Mouse (Mus musculus) midbrain, postnatal 0 days (tissue): ENCODE results near the gene Utp4. TPM values are rescaled to one million over a fixed set of nuclear protein-coding genes. Genes with fewer than 3 reads are reported as not detected.
"Not testable (repeated sequence)": the region's sequence is repeated elsewhere in the genome, so short reads cannot be mapped to it uniquely, and the experiment has no call there.

Source experiments
- ATAC-seq: fragments of 200-750 bp; cut with Nextera tagmentation; 2 replicates; pipeline ENCODE4 v1.8.0; 2017; ENCODE audit warnings: moderate number of reproducible peaks, mild to moderate bottlenecking, moderate TSS enrichment, moderate library complexity; ENCODE audit not compliant: low FRiP score
- DNase-seq: peaks from one replicate; pipeline ENCODE4 v3.0.0-alpha.2; 2015; ENCODE audit warnings: low spot score
- H3K27ac ChIP-seq: fragments of 300-500 bp; sonication (generic); 2 replicates; pipeline ENCODE4 v1.5.1; 2014; ENCODE audit warnings: low read depth, mild to moderate bottlenecking, low read length, mixed read lengths
- H3K27me3 ChIP-seq: fragments of 300-500 bp; sonication (generic); 2 replicates; pipeline ENCODE4 v1.6.1; 2014; ENCODE audit warnings: low read length, control low read depth, mixed read lengths; ENCODE audit not compliant: insufficient read depth
- H3K36me3 ChIP-seq: fragments of 300-500 bp; sonication (generic); 2 replicates; pipeline ENCODE4 v1.6.1; 2014; ENCODE audit warnings: low read length, control low read depth, mixed read lengths; ENCODE audit not compliant: insufficient read depth
- H3K4me1 ChIP-seq: fragments of 300-500 bp; sonication (generic); 2 replicates; pipeline ENCODE4 v1.6.1; 2014; ENCODE audit warnings: mild to moderate bottlenecking, control low read depth, antibody characterized with exemption, low read length, mixed read lengths; ENCODE audit not compliant: insufficient read depth
- H3K4me2 ChIP-seq: fragments of 300-500 bp; sonication (generic); 2 replicates; pipeline ENCODE4 v1.6.1; 2014; ENCODE audit warnings: low read depth, mild to moderate bottlenecking, low read length, mixed read lengths; ENCODE audit not compliant: poor library complexity, severe bottlenecking
- H3K4me3 ChIP-seq: fragments of 300-500 bp; sonication (generic); 2 replicates; pipeline ENCODE4 v1.5.1; 2014; ENCODE audit warnings: low read depth, mild to moderate bottlenecking, low read length, moderate library complexity
- H3K9ac ChIP-seq: fragments of 300-500 bp; sonication (generic); replicated peaks from 2 replicates; pipeline ENCODE4 v1.6.1; 2014; ENCODE audit warnings: mild to moderate bottlenecking, low read length, moderate library complexity, mixed read lengths; ENCODE audit not compliant: poor library complexity, severe bottlenecking
- H3K9me3 ChIP-seq: fragments of 300-500 bp; sonication (generic); 2 replicates; pipeline ENCODE4 v1.6.1; 2016; ENCODE audit warnings: low read length, control low read depth
- CTCF ChIP-seq: IDR thresholded peaks from 2 replicates; pipeline ENCODE4 v1.5.1; 2016; ENCODE audit warnings: antibody characterized with exemption, mild to moderate bottlenecking
- WGBS: fragments of 180-500 bp; shearing (Covaris S2); extraction: QIAGEN DNeasy Blood & Tissue Kit; methylation state at CpG from one replicate; pipeline ENCODE4 v1.1.7; 2014; 5-methylcytosine and 5-hydroxymethylcytosine counted together
- polyA plus RNA-seq: library from polyadenylated mRNA; unstranded; fragments of >200 nt; fragmentation: Nextera tagmentation; extraction: Ambion mirVana; gene quantifications from 2 replicates; pipeline ENCODE4 v1.2.1, GENCODE M21; 2015
- total RNA-seq: library from RNA; depleted of rRNA; stranded (reverse); fragments of >200 nt; gene quantifications from 2 replicates; pipeline ENCODE4 v1.2.3, GENCODE M21; 2014

The Utp4 gene
- total and polyA plus RNA-seq, 2 experiments from 2014 or later: 23.7 to 28.0 TPM

DNA sequence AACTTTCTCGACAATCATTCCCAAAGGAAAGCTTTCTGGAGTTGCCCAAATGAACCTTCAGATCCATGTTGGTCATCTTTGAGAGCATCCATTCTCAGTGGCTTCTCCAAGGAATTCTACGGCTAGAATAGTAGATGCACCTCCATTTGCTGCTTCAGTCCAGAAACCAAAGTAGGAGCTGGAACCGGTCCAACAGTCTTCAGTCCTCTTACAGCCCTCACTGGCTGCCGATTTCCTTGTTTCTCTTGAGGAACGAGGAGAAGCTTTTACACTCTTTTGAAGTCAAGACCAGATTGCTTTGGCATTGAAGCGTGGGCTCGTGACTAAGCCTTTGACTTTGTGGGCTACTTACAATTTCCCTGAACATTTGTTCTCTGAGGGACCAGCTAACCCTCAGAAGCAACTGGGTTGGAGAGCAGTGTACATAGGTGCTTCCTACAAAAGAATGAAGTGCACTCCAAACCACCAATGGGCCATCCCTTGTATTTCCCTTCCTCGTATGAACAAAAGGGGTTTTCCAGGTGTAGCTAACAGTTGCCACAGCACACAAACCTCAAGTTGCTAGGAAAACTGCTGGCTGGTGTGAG lies 13.2 kb upstream of the Utp4 start:
- no peak for TF ChIP-seq CTCF
- H3K9ac ChIP-seq: no peak overlapping the region
- no peaks in the 10 kb centered on the region for H3K27me3 ChIP-seq
- H3K4me3 ChIP-seq: no peak overlapping the region
- 84% methylated on average over 8 of the region's 8 CpGs for WGBS
- DNase-seq (no peak), ATAC-seq (no peak)
- no peaks in the 10 kb centered on the region for H3K4me1 ChIP-seq
- H3K27ac ChIP-seq: no peak overlapping the region
- H3K4me2 ChIP-seq: no peak overlapping the region
- H3K9me3 ChIP-seq: no peaks in the 10 kb centered on the region
- peaks cover 40% of the 10 kb centered on the region for H3K36me3 ChIP-seq

GRCm38 (mm10) chr8:106884094-106884493 lies 9.3 kb upstream of the Utp4 start:
- 90% methylated on average over 11 of the region's 11 CpGs for WGBS

GRCm38 (mm10) chr8:106884826-106885400 lies 8.5 kb upstream of the Utp4 start:
- 97% methylated on average over 4 of the region's 4 CpGs for WGBS
- not testable (repeated sequence) for H3K9ac ChIP-seq, H3K9me3 ChIP-seq, DNase-seq, H3K27me3 ChIP-seq, ATAC-seq, H3K4me3 ChIP-seq, H3K4me1 ChIP-seq, H3K27ac ChIP-seq, H3K4me2 ChIP-seq
- H3K36me3 ChIP-seq: peaks cover 32% of the 10 kb centered on the region

More at GRCm38 (mm10) chr8:106884094-106884493, 9.3 kb upstream of the Utp4 start:
- not testable (repeated sequence) for H3K27ac ChIP-seq, H3K4me3 ChIP-seq, H3K4me1 ChIP-seq, H3K9me3 ChIP-seq, H3K4me2 ChIP-seq, DNase-seq, ATAC-seq, H3K9ac ChIP-seq, H3K27me3 ChIP-seq
- peaks cover 32% of the 10 kb centered on the region for H3K36me3 ChIP-seq

- no peaks in the 10 kb centered on the region; the same call in 1 of the 2 replicates for H3K4me1 ChIP-seq
- H3K9ac ChIP-seq: no peak overlapping the region
- no peaks in the 10 kb centered on the region for H3K9me3 ChIP-seq
- no peak overlapping the region for H3K27ac ChIP-seq
- no peak overlapping the region for H3K4me2 ChIP-seq
- H3K27me3 ChIP-seq: no peaks in the 10 kb centered on the region
- WGBS: 48% methylated on average over 5 of the region's 5 CpGs
- DNase-seq (peak; percentile 93), ATAC-seq (peak; percentile 75)
- H3K4me3 ChIP-seq: no peak overlapping the region
- peak; percentile 96 for TF ChIP-seq CTCF
- H3K36me3 ChIP-seq: peaks cover 22% of the 10 kb centered on the region; the same call in 1 of the 2 replicates
These were observed 5.9 kb upstream of the Utp4 start for GRCm38 (mm10) chr8:106887336-106888189.

DNA sequence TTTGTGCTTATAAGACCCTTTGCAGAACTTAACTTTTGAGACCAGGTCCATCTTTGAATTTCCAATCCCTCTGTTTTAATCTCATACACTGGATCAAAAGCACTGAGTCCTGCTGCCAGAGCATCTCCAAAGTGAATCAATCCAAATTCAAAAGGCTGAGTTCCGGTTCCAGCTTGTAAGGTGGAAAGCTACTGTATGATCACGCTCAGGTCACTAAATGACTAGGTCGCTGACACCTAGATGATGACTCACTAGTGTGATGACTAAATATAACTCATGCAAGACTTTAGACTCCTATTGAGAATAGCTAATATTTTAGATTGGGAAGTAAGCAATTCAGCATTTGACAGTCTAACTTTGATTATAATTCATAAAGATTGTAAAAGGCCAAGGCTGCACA lies 4.6 kb upstream of the Utp4 start:
- no peak for ATAC-seq
- no peak overlapping the region for H3K4me2 ChIP-seq
- no peak overlapping the region for H3K4me3 ChIP-seq
- no peaks in the 10 kb centered on the region; the same call in 1 of the 2 replicates for H3K4me1 ChIP-seq
- no peaks in the 10 kb centered on the region for H3K9me3 ChIP-seq
- peaks cover 14% of the 10 kb centered on the region; the same call in 1 of the 2 replicates for H3K36me3 ChIP-seq
- TF ChIP-seq CTCF: no peak
- H3K9ac ChIP-seq: no peak overlapping the region
- H3K27me3 ChIP-seq: no peaks in the 10 kb centered on the region
- DNase-seq: no peak
- no peak overlapping the region for H3K27ac ChIP-seq
- 86% methylated on average over 3 of the region's 3 CpGs for WGBS
